Mouse (Mus musculus) MEL (cell line): ENCODE data around the gene Celsr1. TPM values are rescaled to one million over a fixed set of nuclear protein-coding genes. Genes with fewer than 3 reads are reported as not detected.

Experiments used
- DNase-seq: peaks from one replicate; pipeline ENCODE4 v3.0.0; 2011; ENCODE audit warnings: low read depth, low spot score
- H3K27ac ChIP-seq: 2 replicates; pipeline ENCODE4 v1.5.1; 2012; ENCODE audit warnings: low read depth, mild to moderate bottlenecking, control low read depth, low read length, moderate library complexity; ENCODE audit not compliant: control insufficient read depth
- H3K27me3 ChIP-seq, 2 experiments: fragments of 150-350 bp in 1 of 2; sonication (generic) in 1 of 2; 2 replicates each; pipeline ENCODE4 v1.6.1; 2012; ENCODE audit warnings: low read length in 2 of 2, mild to moderate bottlenecking in 2 of 2, improper control_type of control experiment in 1 of 2, moderate library complexity in 1 of 2; ENCODE audit not compliant: insufficient read depth in 2 of 2, control insufficient read depth in 1 of 2
- H3K36me3 ChIP-seq, 2 experiments: 2 replicates each; pipeline ENCODE4 v1.6.1; 2012 to 2014; ENCODE audit warnings: low read length in 2 of 2, improper control_type of control experiment in 1 of 2, inconsistent platforms in 1 of 2, mild to moderate bottlenecking in 1 of 2; ENCODE audit not compliant: insufficient read depth in 2 of 2, control insufficient read depth in 1 of 2
- H3K4me1 ChIP-seq, 2 experiments: fragments of 150-350 bp in 1 of 2; sonication (generic) in 1 of 2; 2 replicates each; pipeline ENCODE4 v1.6.1; 2012; ENCODE audit warnings: low read length in 2 of 2, improper control_type of control experiment in 1 of 2, mild to moderate bottlenecking in 1 of 2; ENCODE audit not compliant: insufficient read depth in 2 of 2, control insufficient read depth in 1 of 2
- H3K4me3 ChIP-seq, 2 experiments: fragments of 150-350 bp in 1 of 2; sonication (generic) in 1 of 2; 2 replicates each; pipeline ENCODE4 v1.5.1; 2012; ENCODE audit warnings: low read depth in 2 of 2, low read length in 2 of 2, mild to moderate bottlenecking in 2 of 2, moderate library complexity in 2 of 2, control low read depth in 1 of 2, improper control_type of control experiment in 1 of 2; ENCODE audit not compliant: control insufficient read depth in 1 of 2, insufficient read depth in 1 of 2
- H3K79me2 ChIP-seq: 2 replicates; pipeline ENCODE4 v1.6.1; 2012; ENCODE audit warnings: mild to moderate bottlenecking, low read length, moderate library complexity; ENCODE audit not compliant: control insufficient read depth, poor library complexity, insufficient read depth
- H3K9ac ChIP-seq: 2 replicates; pipeline ENCODE4 v1.6.1; 2012; ENCODE audit warnings: low read depth, mild to moderate bottlenecking, control low read depth, low read length, moderate library complexity; ENCODE audit not compliant: control insufficient read depth, poor library complexity, severe bottlenecking
- H3K9me3 ChIP-seq: fragments of 150-350 bp; sonication (generic); replicated peaks from 2 replicates; pipeline ENCODE4 v1.6.1; 2012; ENCODE audit warnings: mild to moderate bottlenecking, low read length, improper control_type of control experiment, moderate library complexity; ENCODE audit not compliant: insufficient read depth
- CHD2 ChIP-seq: IDR thresholded peaks from 2 replicates; pipeline ENCODE4 v1.6.1; 2011; ENCODE audit warnings: low read length, improper control_type of control experiment
- ELF1 ChIP-seq: IDR thresholded peaks from 2 replicates; pipeline ENCODE4 v1.6.1; 2014; ENCODE audit warnings: low read depth, mild to moderate bottlenecking, inconsistent platforms, low read length, improper control_type of control experiment, moderate library complexity
- HCFC1 ChIP-seq: IDR thresholded peaks from 2 replicates; pipeline ENCODE4 v1.6.1; 2012; ENCODE audit warnings: low read depth, mild to moderate bottlenecking, inconsistent platforms, low read length, improper control_type of control experiment, moderate library complexity
- KAT2A ChIP-seq: conservative IDR thresholded peaks from 2 replicates; pipeline ENCODE4 v1.6.1; 2012; ENCODE audit warnings: low read depth, low read length, improper control_type of control experiment, inconsistent platforms
- NELFE ChIP-seq: IDR thresholded peaks from 2 replicates; pipeline ENCODE4 v1.6.1; 2011; ENCODE audit warnings: low read depth, low read length, improper control_type of control experiment
- NRF1 ChIP-seq: IDR thresholded peaks from 2 replicates; pipeline ENCODE4 v1.6.1; 2014; ENCODE audit warnings: low read depth, mild to moderate bottlenecking, inconsistent platforms, low read length, improper control_type of control experiment, moderate library complexity; ENCODE audit not compliant: poor library complexity, insufficient read depth, severe bottlenecking
- POLR2A ChIP-seq, 2 experiments: IDR thresholded peaks; 2 replicates each; pipeline ENCODE4 v1.6.1; 2011 to 2012; ENCODE audit warnings: low read length in 2 of 2, mild to moderate bottlenecking in 2 of 2, control low read depth in 1 of 2, improper control_type of control experiment in 1 of 2, low read depth in 1 of 2, moderate library complexity in 1 of 2; ENCODE audit not compliant: control insufficient read depth in 1 of 2, insufficient read depth in 1 of 2, poor library complexity in 1 of 2
- POLR2AphosphoS2 ChIP-seq: IDR thresholded peaks from 2 replicates; pipeline ENCODE4 v1.6.1; 2011; ENCODE audit warnings: low read length, improper control_type of control experiment
- RAD21 ChIP-seq: IDR thresholded peaks from 2 replicates; pipeline ENCODE4 v1.6.1; 2011; ENCODE audit warnings: mild to moderate bottlenecking, low read depth, low read length, improper control_type of control experiment
- TAL1 ChIP-seq: IDR thresholded peaks from 2 replicates; pipeline ENCODE4 v1.6.1; 2012; ENCODE audit warnings: mild to moderate bottlenecking, inconsistent platforms, low read length, moderate library complexity, mixed read lengths
- TCF12 ChIP-seq: IDR thresholded peaks from 2 replicates; pipeline ENCODE4 v1.6.1; 2014; ENCODE audit warnings: low read depth, mild to moderate bottlenecking, inconsistent platforms, low read length, improper control_type of control experiment, moderate library complexity
- USF1 ChIP-seq: IDR thresholded peaks from 2 replicates; pipeline ENCODE4 v1.6.1; 2014; ENCODE audit warnings: low read depth, mild to moderate bottlenecking, inconsistent platforms, low read length, improper control_type of control experiment, moderate library complexity
- ZKSCAN1 ChIP-seq: IDR thresholded peaks from 2 replicates; pipeline ENCODE4 v1.6.1; 2012; ENCODE audit warnings: low read depth, mild to moderate bottlenecking, inconsistent platforms, low read length, improper control_type of control experiment, moderate library complexity
- ZMIZ1 ChIP-seq: IDR thresholded peaks from 2 replicates; pipeline ENCODE4 v1.6.1; 2012; ENCODE audit warnings: low read depth, mild to moderate bottlenecking, inconsistent platforms, low read length, improper control_type of control experiment, moderate library complexity
- ZNF384 ChIP-seq: IDR thresholded peaks from 2 replicates; pipeline ENCODE4 v1.6.1; 2012; ENCODE audit warnings: low read depth, mild to moderate bottlenecking, inconsistent platforms, low read length, improper control_type of control experiment
- polyA plus RNA-seq, 2 experiments: library from polyadenylated mRNA; stranded (reverse) in 1 of 2; unstranded in 1 of 2; fragments of >175 nt in 1 of 2; fragments of >200 nt in 1 of 2; gene quantifications; 2 replicates each; pipeline versions ENCODE4 v1.2.1 to v1.2.4; 2012; ENCODE audit warnings: low replicate concordance in 2 of 2, low read depth in 1 of 2; ENCODE audit not compliant: insufficient read length in 2 of 2, insufficient read depth in 1 of 2, missing spikeins in 1 of 2
- total RNA-seq: library from RNA; depleted of rRNA; stranded (reverse); fragments of 300-350 nt; gene quantifications from 2 replicates; pipeline ENCODE4 v1.2.3, GENCODE M21; 2012

Gene Celsr1
- total and polyA plus RNA-seq, 3 experiments = 0.12 to 0.42 TPM; not detected in 1

DNA sequence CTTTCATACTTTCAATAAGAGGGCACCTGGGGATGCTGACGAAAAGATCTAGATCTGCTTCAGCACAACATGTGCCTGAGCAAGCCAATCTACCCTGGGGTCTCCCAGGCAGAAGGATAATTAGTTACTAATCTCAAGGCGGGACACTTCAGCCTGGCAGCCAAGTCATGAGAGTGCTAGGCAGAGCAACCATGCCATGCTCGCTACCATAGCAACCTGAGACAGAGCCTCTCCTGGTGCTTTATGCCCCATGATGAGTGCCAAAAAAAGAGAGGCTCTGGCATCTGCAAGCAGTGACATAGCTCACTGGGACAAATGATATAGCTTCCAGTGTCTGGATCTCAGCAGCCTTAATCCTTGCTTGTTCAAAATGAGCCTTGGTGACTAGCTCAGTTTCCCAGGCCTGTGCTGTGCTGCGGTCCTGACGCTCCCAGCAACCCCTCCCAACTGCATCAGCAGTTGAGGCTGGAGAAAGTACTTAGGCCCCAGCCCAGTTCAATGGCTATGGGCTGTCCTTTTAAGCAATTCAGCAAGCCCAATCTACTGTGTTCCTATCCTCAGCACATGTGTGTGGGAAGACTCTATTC lies 32.8 kb downstream of the Celsr1 start:
- Histone ChIP-seq H3K27me3 (peaks cover 1 to 2% of the 10 kb centered on the region in 2 experiments; a peak in 2 of 4 replicates), H3K79me2 (no peaks in the 10 kb centered on the region), H3K27ac (no peak overlapping the region), H3K9me3 (no peaks in the 10 kb centered on the region), H3K4me1 (no peaks in the 10 kb centered on the region), H3K36me3 (no peaks in the 10 kb centered on the region), H3K4me3 (no peak overlapping the region), H3K9ac (no peak overlapping the region)
- DNase-seq = no peak
- no peak for TF ChIP-seq POLR2A (IDR thresholded peaks at IDR 0.05; ENCODE audit: control insufficient read depth in 1 of 2, insufficient read depth in 1 of 2, low read depth in 1 of 2, low read length in 2 of 2, poor library complexity in 1 of 2)
- no peak for TF ChIP-seq CHD2
- no peak for TF ChIP-seq ZNF384
- TF ChIP-seq ELF1 = no peak
- TF ChIP-seq NELFE = no peak
- no peak for TF ChIP-seq TAL1
- no peak for TF ChIP-seq KAT2A
- TF ChIP-seq ZMIZ1 = no peak
- no peak for TF ChIP-seq RAD21
- no peak for TF ChIP-seq HCFC1
- TF ChIP-seq NRF1 = no peak
- TF ChIP-seq, all 39 proteins: peak for 0

DNA sequence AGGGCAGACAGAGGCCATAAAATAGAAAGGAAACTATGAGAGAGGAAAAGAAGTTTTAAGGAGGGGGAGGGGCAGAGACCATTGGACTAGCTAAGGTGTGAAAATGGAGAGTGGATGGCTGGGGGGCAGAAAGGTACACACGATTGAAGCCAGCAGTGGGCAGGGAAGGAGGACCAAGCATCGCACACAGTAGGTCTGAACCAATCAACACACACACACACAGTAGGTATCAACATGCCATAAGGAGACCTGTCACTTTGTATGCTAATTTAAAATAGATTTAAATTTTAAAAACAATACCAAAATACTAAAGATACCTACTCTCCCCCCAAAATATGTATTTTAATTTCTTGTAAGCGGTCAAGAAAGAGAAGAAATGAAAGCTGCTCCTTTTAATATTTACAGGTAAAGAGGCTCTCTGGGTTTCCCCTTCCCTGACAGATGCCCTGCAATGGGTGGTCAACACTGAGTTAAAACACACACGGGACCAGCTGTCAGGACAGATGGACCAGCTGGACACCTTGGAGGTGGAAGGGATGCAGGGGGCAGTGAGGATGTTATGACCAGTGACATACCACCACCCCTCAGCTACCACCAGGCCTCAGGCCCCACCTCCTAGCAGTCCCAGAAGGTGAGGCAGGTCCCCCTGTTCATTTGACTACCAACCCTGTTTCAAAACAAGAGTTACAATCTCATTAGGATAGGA lies 34.9 kb downstream of the Celsr1 start:
- Histone ChIP-seq H3K4me3 (no peak overlapping the region), H3K27ac (no peak overlapping the region), H3K4me1 (peaks cover 0 to 2% of the 10 kb centered on the region in 2 experiments; a peak in 1 of 4 replicates), H3K9ac (no peak overlapping the region), H3K27me3 (peaks cover 1 to 2% of the 10 kb centered on the region in 2 experiments; a peak in 3 of 4 replicates), H3K36me3 (no peaks in the 10 kb centered on the region), H3K9me3 (no peaks in the 10 kb centered on the region), H3K79me2 (no peaks in the 10 kb centered on the region)
- TF ChIP-seq TCF12 = no peak
- peak; percentile 74; the same call in 1 of the 2 replicates for TF ChIP-seq ZKSCAN1
- no peak for TF ChIP-seq POLR2AphosphoS2
- TF ChIP-seq USF1 = no peak
- no peak for DNase-seq
